Mouse (Mus musculus) left cerebral cortex, postnatal 36 days (tissue): Measurements from ENCODE around the gene Nacc2. TPM values are rescaled to one million over a fixed set of nuclear protein-coding genes. Genes with fewer than 3 reads are reported as not detected.
A peak's percentile ranks its signal among the peaks of the same experiment; 100 is the strongest.

Experiments used
- DNase-seq, 2 experiments: peaks; one replicate each; pipeline ENCODE4 v3.0.0; 2021 to 2022; ENCODE audit warnings: low spot score in 2 of 2, mixed read lengths in 1 of 2
- intact Hi-C: fragments of 180-260 bp; cut with DNase I; formaldehyde crosslinking; loops from one replicate; pipeline ENCODE4 v1.15.1; 2025
- total RNA-seq, 2 experiments: library from RNA; stranded (reverse); gene quantifications; 2 replicates each; pipeline ENCODE4 v1.2.3; 2021

The Nacc2 gene
- total RNA-seq, 2 experiments from 2014 or later: 69.8 to 75.7 TPM

DNA sequence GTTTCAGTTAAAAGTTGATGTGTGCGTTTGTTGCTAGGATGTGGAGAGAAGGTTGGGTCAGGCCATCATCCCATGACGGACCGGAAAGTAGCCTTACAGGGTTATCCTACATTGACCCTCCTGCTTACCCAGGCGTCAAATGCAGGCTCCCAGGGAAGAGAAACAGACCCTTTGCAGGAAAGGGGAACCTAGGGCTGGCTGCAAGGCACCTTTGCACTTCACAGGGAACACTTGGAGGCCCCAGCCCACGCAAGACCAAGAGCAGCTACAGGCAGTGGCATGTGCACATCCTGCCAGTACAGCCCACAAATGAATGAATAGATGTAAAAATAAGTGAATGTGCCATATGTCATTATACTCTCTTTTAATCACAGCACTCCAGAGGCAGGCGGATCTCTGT, 17.9 kb upstream of the Nacc2 start:
- DNase-seq: no peak
- intact Hi-C loops: loop anchor here (2.0 to 10.0 kb wide), 3 partner anchors 86 to 306 kb away; partner anchors contain the start of gene Ubac1

GRCm38 (mm10) chr2:26140292-26140819, 17.3 kb upstream of the Nacc2 start:
- peak; percentile 100 for DNase-seq
- intact Hi-C loops: loop anchor here (2.0 to 10.0 kb wide), 3 partner anchors 86 to 306 kb away; partner anchors contain the start of gene Ubac1

- intact Hi-C loops: loop anchor here (2.0 to 10.0 kb wide), 3 partner anchors 85 to 305 kb away; partner anchors contain the start of gene Ubac1
These were observed 16.7 kb upstream of the Nacc2 start for GRCm38 (mm10) chr2:26139545-26140206.

DNA sequence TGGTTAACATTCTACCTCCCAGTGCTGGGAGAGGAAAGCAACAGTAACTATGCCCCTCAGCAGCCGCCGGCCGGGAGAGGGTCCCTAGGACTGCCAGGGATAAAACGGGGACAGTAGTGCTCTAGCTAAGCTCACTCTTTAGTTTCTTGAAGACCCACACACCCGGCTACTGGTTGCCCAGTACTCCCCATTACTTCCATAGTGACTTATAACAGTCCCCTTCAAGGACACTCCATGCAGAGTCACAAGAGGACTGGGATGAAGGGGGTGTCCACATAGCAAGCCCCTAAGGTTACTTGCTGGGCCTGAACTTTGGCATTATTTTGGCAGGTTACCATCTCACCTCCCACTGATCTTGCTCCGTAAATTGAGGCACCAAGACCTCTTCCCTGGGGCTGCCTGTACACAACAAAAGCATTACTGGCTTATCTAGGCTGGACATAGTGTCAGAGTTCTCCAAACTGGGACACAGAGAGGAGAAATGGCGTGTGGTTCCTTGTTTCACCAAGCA, 16.1 kb upstream of the Nacc2 start:
- intact Hi-C loops: no loop called here
- no peak for DNase-seq

More at GRCm38 (mm10) chr2:26139545-26140206, 16.7 kb upstream of the Nacc2 start:
- no peak for DNase-seq

GRCm38 (mm10) chr2:26138252-26139033, 15.4 kb upstream of the Nacc2 start:
- intact Hi-C loops: no loop called here
- DNase-seq: no peak

DNA sequence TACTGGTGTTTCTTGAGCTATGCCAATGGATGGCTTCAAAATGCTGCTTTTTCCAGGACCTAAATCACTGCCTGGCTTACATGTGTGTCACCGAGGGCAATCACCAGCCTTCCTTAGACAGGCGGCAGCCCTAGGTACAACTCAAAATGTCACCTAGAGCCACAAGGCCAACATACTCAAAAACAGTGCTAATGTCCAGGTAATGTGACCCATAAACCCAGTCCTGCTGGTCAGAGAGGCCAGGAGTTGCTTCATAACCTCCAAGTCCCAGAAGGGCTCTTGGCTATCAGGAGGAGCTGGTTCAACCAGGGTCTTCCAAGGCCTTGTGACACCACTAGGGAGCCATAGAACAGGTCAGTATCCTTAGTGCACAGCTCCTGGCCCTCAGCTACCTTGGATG, 11.6 kb upstream of the Nacc2 start:
- intact Hi-C loops: loop anchor here (5.0 kb wide), 1 partner anchor 42 kb away; no protein-coding TSS in a partner anchor
- no peak for DNase-seq

DNA sequence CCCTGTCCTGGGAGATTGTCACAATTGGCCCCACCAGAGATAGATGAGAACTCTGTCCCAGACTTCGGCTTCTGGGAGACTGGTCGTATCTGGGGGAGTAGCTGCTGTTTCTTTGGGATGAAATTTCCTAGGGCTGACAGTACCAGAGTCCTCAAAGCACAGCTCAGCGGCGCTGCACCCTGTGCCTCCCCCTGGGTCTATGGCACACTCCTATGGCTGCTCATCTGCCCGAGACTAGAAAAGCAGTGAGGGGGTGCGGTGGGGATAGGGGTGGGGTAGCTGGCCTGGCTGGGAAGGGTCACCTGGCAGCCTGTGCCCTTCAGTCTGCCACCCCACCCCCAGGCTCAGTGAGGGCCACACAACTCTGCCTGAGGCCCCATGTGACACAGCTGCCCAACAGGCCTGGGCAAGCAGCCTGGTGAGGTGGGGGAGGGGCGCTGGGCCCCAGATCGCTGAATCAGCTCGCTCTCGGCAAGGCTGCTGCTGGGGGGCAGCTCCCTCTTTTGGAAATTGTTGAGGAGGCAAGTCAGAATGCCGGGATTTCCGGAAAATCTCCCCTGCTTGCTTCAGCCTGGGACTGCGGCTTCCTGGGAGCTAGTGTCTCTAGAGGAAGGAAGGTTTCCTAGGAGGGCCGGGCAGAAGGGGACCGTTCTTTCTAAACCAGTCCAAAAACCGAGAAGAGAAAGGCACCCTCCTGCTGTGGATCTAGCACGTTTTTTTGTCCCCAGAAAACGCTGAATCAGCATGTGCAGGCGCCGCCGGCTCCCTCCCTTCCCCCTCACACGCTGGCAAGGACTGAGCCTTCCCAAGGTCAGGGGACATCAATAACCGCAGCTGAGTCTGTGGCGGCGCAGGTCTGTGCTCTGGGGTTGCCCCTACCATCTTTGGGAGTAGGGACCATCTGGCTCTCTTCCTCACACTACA, 9.9 kb upstream of the Nacc2 start:
- intact Hi-C loops: loop anchor here (5.0 kb wide), 1 partner anchor 41 kb away; no protein-coding TSS in a partner anchor
- DNase-seq: peak; percentile 83 to 89

DNA sequence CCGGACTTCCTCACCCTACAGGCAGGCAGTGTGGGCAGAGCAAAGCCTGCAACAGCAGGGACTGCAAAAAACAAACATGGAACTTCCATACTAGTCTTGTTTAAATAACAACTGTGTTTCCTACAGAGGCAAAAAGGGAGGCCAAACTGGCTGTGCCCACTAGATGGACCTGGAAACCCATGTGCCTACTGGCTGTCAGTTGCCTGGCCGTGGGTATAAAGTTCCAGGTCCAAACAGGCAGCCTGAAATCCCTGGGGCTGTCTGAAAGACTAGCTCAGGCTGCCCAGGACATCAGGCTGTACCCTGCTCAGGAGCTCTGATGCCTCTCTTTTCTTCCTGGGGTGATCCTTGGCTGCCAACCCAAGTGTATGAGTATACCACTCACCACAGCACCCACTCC, 8.3 kb upstream of the Nacc2 start:
- DNase-seq: no peak
- intact Hi-C loops: loop anchor here (5.0 kb wide), 1 partner anchor 39 kb away; no protein-coding TSS in a partner anchor

DNA sequence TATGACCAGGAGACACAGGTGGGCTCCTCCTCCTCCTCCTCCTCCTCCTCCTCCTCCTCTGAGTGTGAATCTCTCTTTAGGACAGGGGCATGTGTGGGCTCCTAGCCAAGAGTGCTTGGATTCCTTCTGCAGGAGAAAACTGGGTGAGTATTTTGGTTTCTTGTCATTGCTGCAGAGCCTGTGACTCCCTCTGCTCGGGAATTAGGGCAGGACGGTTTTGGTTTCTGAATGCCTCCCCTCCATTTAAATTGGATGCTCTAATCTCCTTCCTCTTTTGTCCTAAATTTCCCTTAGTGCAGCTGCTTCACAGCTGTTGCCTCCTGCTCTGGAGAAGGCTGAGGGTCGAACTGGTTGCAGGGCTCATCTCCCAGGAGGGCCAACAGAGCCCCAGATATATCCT, 6.9 kb upstream of the Nacc2 start:
- intact Hi-C loops: loop anchor here (5.0 kb wide), 1 partner anchor 38 kb away; no protein-coding TSS in a partner anchor

GRCm38 (mm10) chr2:26129346-26129745, 6.3 kb upstream of the Nacc2 start:
- intact Hi-C loops: no loop called here
- no peak for DNase-seq

More for the DNA sequence above, 6.9 kb upstream of the Nacc2 start:
- DNase-seq: no peak

- intact Hi-C loops: no loop called here
- peak; percentile 53 to 61 for DNase-seq
These were observed 595 bp downstream of the Nacc2 start for GRCm38 (mm10) chr2:26122171-26123078.

GRCm38 (mm10) chr2:26121541-26122083, 1.4 kb downstream of the Nacc2 start:
- DNase-seq: no peak
- intact Hi-C loops: no loop called here

GRCm38 (mm10) chr2:26119626-26120025, 3.4 kb downstream of the Nacc2 start:
- intact Hi-C loops: loop anchor here (10.0 kb wide), 1 partner anchor 455 kb away; no protein-coding TSS in a partner anchor
- DNase-seq: no peak

- intact Hi-C loops: loop anchor here (10.0 kb wide), 1 partner anchor 454 kb away; no protein-coding TSS in a partner anchor
- DNase-seq: no peak
These were observed 3.8 kb downstream of the Nacc2 start for GRCm38 (mm10) chr2:26119310-26119592.

DNA sequence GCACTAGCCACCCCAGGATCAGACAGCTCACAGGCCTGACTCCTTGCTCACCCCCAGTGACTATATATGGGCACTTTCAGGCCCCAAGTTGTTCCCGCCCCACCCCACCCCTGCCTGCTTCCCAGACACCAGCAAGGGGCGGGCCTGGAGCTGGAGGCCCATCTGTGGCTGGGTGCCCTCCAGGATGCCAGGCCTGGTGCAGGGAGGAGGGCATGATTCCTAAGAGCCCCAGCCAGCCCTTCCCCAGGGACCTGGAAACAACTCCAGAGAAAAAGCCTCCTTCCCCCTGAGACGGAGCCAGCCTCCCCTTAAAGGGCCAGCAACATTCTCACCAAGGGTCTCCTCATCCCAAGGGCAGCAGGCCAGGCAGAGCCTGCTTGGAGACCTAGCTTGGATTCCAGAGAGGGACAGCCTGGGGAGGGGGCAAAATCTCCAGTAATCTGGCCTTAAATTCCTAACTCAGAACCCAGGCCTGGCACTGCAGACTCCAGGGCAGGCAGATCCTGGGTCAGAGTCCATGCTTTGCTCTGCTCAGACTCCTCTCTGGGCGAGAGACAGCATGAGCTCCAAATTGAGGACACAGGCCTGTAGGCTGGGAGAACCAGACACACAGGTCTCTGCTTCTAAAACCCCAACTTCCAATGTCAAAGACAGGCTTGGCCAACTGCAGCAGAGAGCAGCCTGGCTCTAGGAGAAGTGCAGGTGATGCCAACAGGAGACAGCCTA, 4.3 kb downstream of the Nacc2 start:
- no peak for DNase-seq

GRCm38 (mm10) chr2:26117580-26117979, 5.4 kb downstream of the Nacc2 start:
- DNase-seq: no peak
- intact Hi-C loops: loop anchor here (10.0 kb wide), 1 partner anchor 453 kb away; no protein-coding TSS in a partner anchor

More for the DNA sequence above, 4.3 kb downstream of the Nacc2 start:
- intact Hi-C loops: loop anchor here (10.0 kb wide), 1 partner anchor 454 kb away; no protein-coding TSS in a partner anchor

DNA sequence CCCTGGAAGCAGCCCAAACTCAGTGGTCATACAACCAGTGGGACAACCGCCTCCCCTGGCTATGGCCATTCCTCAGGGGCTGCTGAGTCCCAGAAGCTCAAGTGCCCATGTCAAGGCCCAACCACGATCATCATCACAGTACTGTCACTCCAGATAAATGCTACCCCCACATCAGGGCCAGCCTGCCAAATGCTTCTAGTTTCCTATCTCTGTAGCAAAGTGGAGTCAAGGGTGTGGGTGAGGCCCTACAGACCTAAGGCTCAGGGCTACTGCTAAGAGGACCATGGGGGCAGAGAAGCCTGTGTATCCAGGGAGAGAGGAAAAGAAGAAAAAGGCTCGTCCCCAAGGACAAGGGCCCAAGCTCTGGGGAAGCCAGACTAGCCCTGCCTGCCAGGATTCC, 6.5 kb downstream of the Nacc2 start:
- no peak for DNase-seq
- intact Hi-C loops: loop anchor here (10.0 kb wide), 1 partner anchor 452 kb away; no protein-coding TSS in a partner anchor
